Mouse (Mus musculus) 416B (cell line): ENCODE measurements at regions not wholly inside any gene's neighbourhood (a gene's known extent, or its start where the extent isn't known, plus 50 kb on each side); places are given as distances from the start of the nearest gene placed in this dataset.

Experiments
- DNase-seq: peaks from one replicate; pipeline ENCODE4 v3.0.0; 2011; ENCODE audit warnings: low read depth

GRCm38 (mm10) chr8:98066214-98066613, 1350.1 kb downstream of the Cdh8 start:
- DNase-seq = no peak

- DNase-seq = peak; percentile 3
Observed at GRCm38 (mm10) chr8:98065387-98065786, 1350.9 kb downstream of the Cdh8 start.

GRCm38 (mm10) chr8:98061778-98062177, 1354.5 kb downstream of the Cdh8 start:
- no peak for DNase-seq

- DNase-seq = no peak
Observed at GRCm38 (mm10) chr8:98053651-98054050, 1362.6 kb downstream of the Cdh8 start.

GRCm38 (mm10) chr8:98016540-98016939, 1399.7 kb downstream of the Cdh8 start:
- DNase-seq = no peak
